Mouse (Mus musculus): ENCODE results near the gene Cacna2d3. TPM values are rescaled to one million over a fixed set of nuclear protein-coding genes. Genes with fewer than 3 reads are reported as not detected.

Cacna2d3 gene
- total and polyA plus RNA-seq, 3 experiments: not detected

- Histone ChIP-seq H3K4me2 (ENCODE audit: insufficient read depth, low read depth, poor library complexity, severe bottlenecking) (no peak overlapping the region), H3K9ac (ENCODE audit: insufficient read depth, low read depth) (no peak overlapping the region), H3K4me1 (ENCODE audit: control insufficient read depth in 1 of 2, insufficient read depth in 2 of 2) (no peaks in the 10 kb centered on the region), H3K79me2 (replicated peaks; ENCODE audit: control insufficient read depth, extremely low read depth, insufficient read depth, poor library complexity, severe bottlenecking) (no peaks in the 10 kb centered on the region), H3K27ac (ENCODE audit: insufficient read depth, low read depth) (no peak overlapping the region), H3K36me3 (replicated peaks in 1 of 2; ENCODE audit: control insufficient read depth in 1 of 2, insufficient read depth in 1 of 2, low read length in 1 of 2) (no peaks in the 10 kb centered on the region), H3K27me3 (replicated peaks) (no peaks in the 10 kb centered on the region), H3K9me3 (replicated peaks; ENCODE audit: low read length) (peaks cover 74% of the 10 kb centered on the region), H3K4me3 (replicated peaks in 1 of 3; ENCODE audit: low read depth in 2 of 3, low read length in 2 of 3, poor library complexity in 1 of 3) (no peak overlapping the region)
- TF ChIP-seq MYC (IDR thresholded peaks at IDR 0.05; ENCODE audit: low read depth, low read length): no peak
- no peak for TF ChIP-seq ELF1 (IDR thresholded peaks at IDR 0.05; ENCODE audit: low read depth, low read length)
- TF ChIP-seq CTCF (conservative IDR thresholded peaks at IDR 0.05 in 1 of 2, IDR thresholded peaks at IDR 0.05 in 1 of 2; ENCODE audit: low read depth in 2 of 2, low read length in 2 of 2): no peak
- TF ChIP-seq POLR2A (IDR thresholded peaks at IDR 0.05; ENCODE audit: low read depth, low read length): no peak
- no peak for TF ChIP-seq CHD2 (IDR thresholded peaks at IDR 0.05; ENCODE audit: low read length)
- no peak for TF ChIP-seq ETS1 (conservative IDR thresholded peaks at IDR 0.05; ENCODE audit: low read depth, low read length)
- TF ChIP-seq JUND (conservative IDR thresholded peaks at IDR 0.05; ENCODE audit: low read depth, low read length): no peak
- TF ChIP-seq RCOR1 (conservative IDR thresholded peaks at IDR 0.05; ENCODE audit: low read depth, low read length): no peak
- TF ChIP-seq BHLHE40 (IDR thresholded peaks at IDR 0.05; ENCODE audit: low read depth, low read length): no peak
- TF ChIP-seq E2F4 (IDR thresholded peaks at IDR 0.05; ENCODE audit: insufficient replicate concordance, low read depth, low read length): no peak
- TF ChIP-seq HCFC1 (IDR thresholded peaks at IDR 0.05; ENCODE audit: low read depth, low read length): no peak
- TF ChIP-seq MAX (IDR thresholded peaks at IDR 0.05; ENCODE audit: low read length): no peak
- no peak for TF ChIP-seq MAZ (IDR thresholded peaks at IDR 0.05; ENCODE audit: low read depth, low read length)
- dilution Hi-C loops (cut with MboI; ENCODE audit: extremely low pct_ligation_motif_present, extremely low pct_unique_long_range_greater_than_20kb, low sequenced_read_pairs): no loop called here
- DNase-seq (ENCODE audit: extremely low read depth): no peak
- in situ Hi-C loops (cut with MboI; ENCODE audit: low pct_ligation_motif_present, low pct_unique_long_range_greater_than_20kb, low sequenced_read_pairs): no loop called here
These were observed 712.0 kb downstream of the Cacna2d3 start for GRCm38 (mm10) chr14:29009644-29010043.

GRCm38 (mm10) chr14:29005228-29005840 is 716.3 kb downstream of the Cacna2d3 start:
- H3K79me2 ChIP-seq (replicated peaks; ENCODE audit: control insufficient read depth, extremely low read depth, insufficient read depth, poor library complexity, severe bottlenecking): no peaks in the 10 kb centered on the region
- H3K4me3 ChIP-seq (replicated peaks in 1 of 3; ENCODE audit: low read depth in 2 of 3, low read length in 2 of 3, poor library complexity in 1 of 3): no peak overlapping the region
- no peak for DNase-seq (ENCODE audit: extremely low read depth)
- H3K36me3 ChIP-seq (replicated peaks in 1 of 2; ENCODE audit: control insufficient read depth in 1 of 2, insufficient read depth in 1 of 2, low read length in 1 of 2): no peaks in the 10 kb centered on the region
- dilution Hi-C loops (cut with MboI; ENCODE audit: extremely low pct_ligation_motif_present, extremely low pct_unique_long_range_greater_than_20kb, low sequenced_read_pairs) (no loop called here), in situ Hi-C loops (cut with MboI; ENCODE audit: low pct_ligation_motif_present, low pct_unique_long_range_greater_than_20kb, low sequenced_read_pairs) (no loop called here)
- TF ChIP-seq MXI1 (IDR thresholded peaks at IDR 0.05; ENCODE audit: low read depth, low read length) (no peak), RCOR1 (conservative IDR thresholded peaks at IDR 0.05; ENCODE audit: low read depth, low read length) (no peak), CHD2 (IDR thresholded peaks at IDR 0.05; ENCODE audit: low read length) (no peak)
- H3K9me3 ChIP-seq (replicated peaks; ENCODE audit: low read length): peaks cover 62% of the 10 kb centered on the region
- no peak overlapping the region for H3K4me2 ChIP-seq (ENCODE audit: insufficient read depth, low read depth, poor library complexity, severe bottlenecking)
- H3K9ac ChIP-seq (ENCODE audit: insufficient read depth, low read depth): no peak overlapping the region
- H3K27ac ChIP-seq (ENCODE audit: insufficient read depth, low read depth): no peak overlapping the region
- no peaks in the 10 kb centered on the region for H3K27me3 ChIP-seq (replicated peaks)
- no peaks in the 10 kb centered on the region for H3K4me1 ChIP-seq (ENCODE audit: control insufficient read depth in 1 of 2, insufficient read depth in 2 of 2)

- no peak overlapping the region for H3K4me3 ChIP-seq (replicated peaks in 1 of 3; ENCODE audit: low read depth in 2 of 3, low read length in 2 of 3, poor library complexity in 1 of 3)
- dilution Hi-C loops (cut with MboI; ENCODE audit: extremely low pct_ligation_motif_present, extremely low pct_unique_long_range_greater_than_20kb, low sequenced_read_pairs) (no loop called here), in situ Hi-C loops (cut with MboI; ENCODE audit: low pct_ligation_motif_present, low pct_unique_long_range_greater_than_20kb, low sequenced_read_pairs) (no loop called here)
- no peak overlapping the region for H3K27ac ChIP-seq (ENCODE audit: insufficient read depth, low read depth)
- no peak for TF ChIP-seq ELF1 (IDR thresholded peaks at IDR 0.05; ENCODE audit: low read depth, low read length)
- TF ChIP-seq ZNF384 (IDR thresholded peaks at IDR 0.05; ENCODE audit: low read depth, low read length): no peak
- no peak for TF ChIP-seq NELFE (IDR thresholded peaks at IDR 0.05; ENCODE audit: low read depth, low read length)
- TF ChIP-seq USF2 (conservative IDR thresholded peaks at IDR 0.05; ENCODE audit: low read depth, low read length): no peak
- no peak for TF ChIP-seq MAZ (IDR thresholded peaks at IDR 0.05; ENCODE audit: low read depth, low read length)
- no peak for TF ChIP-seq UBTF (IDR thresholded peaks at IDR 0.05; ENCODE audit: low read depth, low read length)
- TF ChIP-seq ZKSCAN1 (IDR thresholded peaks at IDR 0.05; ENCODE audit: borderline replicate concordance, low read depth, low read length): no peak
- TF ChIP-seq E2F4 (IDR thresholded peaks at IDR 0.05; ENCODE audit: insufficient replicate concordance, low read depth, low read length): no peak
- TF ChIP-seq TCF12 (IDR thresholded peaks at IDR 0.05; ENCODE audit: low read depth, low read length): no peak
- no peak for TF ChIP-seq MYC (IDR thresholded peaks at IDR 0.05; ENCODE audit: low read depth, low read length)
- TF ChIP-seq MAX (IDR thresholded peaks at IDR 0.05; ENCODE audit: low read length): no peak
- TF ChIP-seq ZC3H11A (IDR thresholded peaks at IDR 0.05; ENCODE audit: low read depth, low read length): no peak
- no peak for TF ChIP-seq EP300 (IDR thresholded peaks at IDR 0.05; ENCODE audit: low read length)
- TF ChIP-seq KAT2A (IDR thresholded peaks at IDR 0.05; ENCODE audit: insufficient replicate concordance, low read length): no peak
- TF ChIP-seq SMC3 (IDR thresholded peaks at IDR 0.05; ENCODE audit: low read depth, low read length): no peak
- no peak for TF ChIP-seq POLR2AphosphoS2 (IDR thresholded peaks at IDR 0.05; ENCODE audit: low read depth, low read length)
- no peak overlapping the region for H3K4me2 ChIP-seq (ENCODE audit: insufficient read depth, low read depth, poor library complexity, severe bottlenecking)
- no peaks in the 10 kb centered on the region for H3K79me2 ChIP-seq (replicated peaks; ENCODE audit: control insufficient read depth, extremely low read depth, insufficient read depth, poor library complexity, severe bottlenecking)
- DNase-seq (ENCODE audit: extremely low read depth): no peak
- no peaks in the 10 kb centered on the region for H3K27me3 ChIP-seq (replicated peaks)
- no peak overlapping the region for H3K9ac ChIP-seq (ENCODE audit: insufficient read depth, low read depth)
- no peaks in the 10 kb centered on the region for H3K4me1 ChIP-seq (ENCODE audit: control insufficient read depth in 1 of 2, insufficient read depth in 2 of 2)
- no peaks in the 10 kb centered on the region for H3K36me3 ChIP-seq (replicated peaks in 1 of 2; ENCODE audit: control insufficient read depth in 1 of 2, insufficient read depth in 1 of 2, low read length in 1 of 2)
- H3K9me3 ChIP-seq (replicated peaks; ENCODE audit: low read length): peaks cover 77% of the 10 kb centered on the region
These were observed 725.1 kb downstream of the Cacna2d3 start for GRCm38 (mm10) chr14:28996569-28996968.

Data from CH12.LX (cell line).